Mouse (Mus musculus) embryonic facial prominence, embryonic 13.5 days (tissue): Measurements from ENCODE around the gene Rabep2. TPM values are rescaled to one million over a fixed set of nuclear protein-coding genes. Genes with fewer than 3 reads are reported as not detected.
A peak's percentile ranks its signal among the peaks of the same experiment; 100 is the strongest.
"Not testable (repeated sequence)": the region's sequence is repeated elsewhere in the genome, so short reads cannot be mapped to it uniquely, and the experiment has no call there.

Experiments
- ATAC-seq: fragments of 200-750 bp; cut with Nextera tagmentation; 2 replicates; pipeline ENCODE4 v1.8.0; 2017; ENCODE audit warnings: low read depth; ENCODE audit not compliant: insufficient number of reproducible peaks, insufficient read depth, low FRiP score, low TSS enrichment
- H3K27ac ChIP-seq: fragments of 300-500 bp; sonication (generic); 2 replicates; pipeline ENCODE4 v1.5.1; 2015; ENCODE audit warnings: moderate library complexity, mild to moderate bottlenecking, inconsistent platforms
- H3K27me3 ChIP-seq: fragments of 300-500 bp; sonication (generic); 2 replicates; pipeline ENCODE4 v1.6.1; 2015; ENCODE audit warnings: mild to moderate bottlenecking, inconsistent platforms
- H3K36me3 ChIP-seq: fragments of 300-500 bp; sonication (generic); 2 replicates; pipeline ENCODE4 v1.6.1; 2015; ENCODE audit warnings: mild to moderate bottlenecking, inconsistent platforms
- H3K4me1 ChIP-seq: fragments of 300-500 bp; sonication (generic); 2 replicates; pipeline ENCODE4 v1.6.1; 2015; ENCODE audit warnings: inconsistent platforms
- H3K4me2 ChIP-seq: fragments of 300-500 bp; sonication (generic); 2 replicates; pipeline ENCODE4 v1.6.1; 2015; ENCODE audit warnings: moderate library complexity, mild to moderate bottlenecking, inconsistent platforms
- H3K4me3 ChIP-seq: fragments of 300-500 bp; sonication (generic); 2 replicates; pipeline ENCODE4 v1.5.1; 2015; ENCODE audit warnings: mild to moderate bottlenecking, inconsistent platforms
- H3K9ac ChIP-seq: fragments of 300-500 bp; sonication (generic); 2 replicates; pipeline ENCODE4 v1.6.1; 2015; ENCODE audit warnings: mild to moderate bottlenecking, inconsistent platforms
- H3K9me3 ChIP-seq: fragments of 300-500 bp; sonication (generic); 2 replicates; pipeline ENCODE4 v1.6.1; 2016; ENCODE audit warnings: inconsistent platforms
- WGBS: fragments of 180-500 bp; shearing (Covaris S2); methylation state at CpG from one replicate; pipeline ENCODE4 v1.1.7; 2015; ENCODE audit warnings: mixed read lengths; 5-methylcytosine and 5-hydroxymethylcytosine counted together
- polyA plus RNA-seq: library from polyadenylated mRNA; unstranded; fragments of >200 nt; fragmentation: Nextera tagmentation; extraction: Ambion mirVana; gene quantifications from 2 replicates; pipeline ENCODE4 v1.2.1, GENCODE M21; 2015

Gene Rabep2
- polyA plus RNA-seq, 1 experiment from 2014 or later: 34.0 TPM

DNA sequence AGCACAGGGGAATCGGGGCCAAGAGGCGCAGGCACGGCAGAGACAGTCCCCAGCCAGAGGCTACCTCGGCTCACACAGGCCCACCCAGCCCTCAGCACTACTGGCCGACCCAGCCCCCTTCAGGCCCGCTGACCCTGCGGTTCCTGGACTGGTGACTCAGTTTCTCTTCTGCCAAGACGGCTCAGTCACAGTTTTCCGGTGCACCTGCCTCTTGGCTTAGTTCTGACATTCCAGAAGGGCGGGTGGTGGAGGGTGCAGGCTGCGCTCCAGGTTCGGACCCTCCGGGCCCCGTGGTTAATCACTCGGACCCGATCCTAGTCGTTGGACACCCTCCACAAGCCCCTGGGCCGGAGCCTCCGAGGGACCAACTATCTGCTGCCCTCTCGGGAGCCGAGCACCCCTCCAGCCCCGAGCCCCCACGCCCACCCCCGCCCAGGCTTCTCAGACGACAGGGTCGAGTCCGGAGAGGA is 46.0 kb downstream of the Rabep2 start:
- peak overlapping the region; percentile 90 for H3K4me2 ChIP-seq
- H3K9ac ChIP-seq: peak overlapping the region; percentile 96
- peaks cover 33% of the 10 kb centered on the region for H3K36me3 ChIP-seq
- 2% methylated on average over 27 of the region's 27 CpGs for WGBS
- H3K4me3 ChIP-seq: peak overlapping the region; percentile 86
- H3K4me1 ChIP-seq: peaks cover 17% of the 10 kb centered on the region
- ATAC-seq: peak; percentile 45; the same call in 1 of the 2 replicates
- H3K9me3 ChIP-seq: no peaks in the 10 kb centered on the region
- H3K27ac ChIP-seq: peak overlapping the region; percentile 94
- H3K27me3 ChIP-seq: no peaks in the 10 kb centered on the region

DNA sequence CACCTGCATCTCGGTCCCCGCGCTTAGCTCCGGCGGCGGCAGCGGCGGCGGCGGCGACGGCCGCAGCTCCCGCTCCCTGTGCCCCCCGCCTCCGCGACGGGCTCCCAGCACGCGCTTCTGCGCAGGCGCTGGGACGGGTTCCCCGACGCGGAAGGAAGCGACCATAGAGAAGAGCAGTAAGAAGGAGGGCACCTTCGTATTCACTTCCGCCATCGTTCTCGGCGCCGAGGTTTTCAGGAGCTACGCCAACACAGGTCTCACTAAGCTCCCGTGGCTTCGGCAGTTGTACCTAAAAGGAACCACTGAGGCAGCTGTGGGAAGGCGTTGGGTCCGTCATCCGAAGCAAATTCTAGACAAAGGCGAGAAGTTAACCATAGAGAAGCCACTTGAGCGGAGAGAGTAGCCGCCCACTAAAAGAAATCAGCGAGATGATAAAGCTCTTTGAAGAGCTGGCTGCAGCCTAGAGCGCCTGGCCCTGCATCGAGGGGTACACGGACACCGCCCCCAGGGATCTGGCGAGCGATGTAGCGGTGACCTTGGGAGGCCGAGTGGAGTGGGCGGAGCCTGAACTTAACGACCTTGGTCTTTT is 46.5 kb downstream of the Rabep2 start, which contains the start of gene Sh2b1:
Gene Sh2b1 (minus strand): TSS at position 432 of the 589 bp plus-strand sequence.
- H3K27ac ChIP-seq: peak within 1 kb of the TSS; percentile 94
- no peaks in the 10 kb centered on the region for H3K27me3 ChIP-seq
- H3K4me3 ChIP-seq: peak within 1 kb of the TSS; percentile 86
- H3K9me3 ChIP-seq: no peaks in the 10 kb centered on the region
- peak within 1 kb of the TSS; percentile 90 for H3K4me2 ChIP-seq
- peaks cover 27% of the 10 kb centered on the region for H3K36me3 ChIP-seq
- ATAC-seq: peak; percentile 77
- peak within 1 kb of the TSS; percentile 96 for H3K9ac ChIP-seq
- peaks cover 17% of the 10 kb centered on the region for H3K4me1 ChIP-seq
- WGBS: under 1% methylated on average over 53 of the region's 53 CpGs

DNA sequence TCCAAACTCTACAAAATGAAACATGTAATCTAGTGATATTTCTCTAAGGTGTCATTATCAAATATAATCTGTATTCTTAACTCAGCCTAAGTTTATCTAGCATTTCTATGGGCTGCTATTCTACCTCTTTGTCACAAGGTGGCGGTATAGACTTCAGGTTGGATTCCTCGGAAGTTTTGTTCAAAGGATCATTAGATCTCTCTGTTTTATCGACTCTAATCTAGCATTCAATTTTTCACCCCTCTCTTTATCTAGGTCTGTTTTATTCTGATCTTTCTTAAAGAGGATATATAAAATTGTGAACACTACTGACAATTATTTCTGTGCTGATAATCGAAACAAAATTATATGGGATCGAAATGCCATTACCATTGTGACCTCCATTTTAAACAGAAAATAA is 53.1 kb downstream of the Rabep2 start:
- Histone ChIP-seq H3K9ac (no peak overlapping the region), H3K4me1 (0 out of 2 replicates have a peak, but pooled peaks cover 5% of the 10 kb centered on the region), H3K4me2 (no peak overlapping the region), H3K27me3 (no peaks in the 10 kb centered on the region), H3K36me3 (no peaks in the 10 kb centered on the region), H3K9me3 (no peaks in the 10 kb centered on the region), H3K27ac (no peak overlapping the region), H3K4me3 (no peak overlapping the region)
- ATAC-seq: no peak
- 25% methylated on average over 5 of the region's 5 CpGs for WGBS

DNA sequence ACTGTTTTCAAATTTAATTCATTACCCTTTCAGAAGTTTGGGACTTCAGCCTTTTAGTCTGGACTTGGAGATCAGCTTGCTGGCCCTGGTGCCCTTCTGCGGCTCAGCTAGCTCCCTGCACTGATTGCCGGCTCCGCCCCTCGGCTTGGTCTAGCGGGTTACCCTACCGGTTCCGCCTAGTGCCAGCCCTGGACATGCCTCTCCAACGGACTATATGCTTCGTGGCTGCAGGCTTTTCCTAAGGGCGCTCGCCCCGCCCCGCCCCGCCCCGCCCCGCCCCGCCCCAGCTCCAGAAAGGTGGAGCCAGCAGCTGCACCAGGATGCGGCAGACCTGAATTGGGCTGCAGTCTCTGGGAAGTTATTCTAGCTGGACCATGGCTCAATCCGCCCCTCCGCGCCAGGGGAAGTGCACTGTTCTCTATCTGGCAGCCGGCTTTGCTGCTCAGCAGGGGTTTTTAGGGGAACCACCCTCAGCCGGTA is 53.9 kb downstream of the Rabep2 start:
- no peaks in the 10 kb centered on the region for H3K36me3 ChIP-seq
- ATAC-seq: peak; percentile 49
- peak overlapping the region; percentile 62 for H3K9ac ChIP-seq
- WGBS: under 1% methylated on average over 23 of the region's 23 CpGs
- H3K4me2 ChIP-seq: peak overlapping the region; percentile 66
- no peaks in the 10 kb centered on the region for H3K9me3 ChIP-seq
- H3K27me3 ChIP-seq: no peaks in the 10 kb centered on the region
- H3K4me3 ChIP-seq: peak overlapping the region; percentile 40
- 0 out of 2 replicates have a peak, but pooled peaks cover 5% of the 10 kb centered on the region for H3K4me1 ChIP-seq
- H3K27ac ChIP-seq: peak overlapping the region; percentile 71

DNA sequence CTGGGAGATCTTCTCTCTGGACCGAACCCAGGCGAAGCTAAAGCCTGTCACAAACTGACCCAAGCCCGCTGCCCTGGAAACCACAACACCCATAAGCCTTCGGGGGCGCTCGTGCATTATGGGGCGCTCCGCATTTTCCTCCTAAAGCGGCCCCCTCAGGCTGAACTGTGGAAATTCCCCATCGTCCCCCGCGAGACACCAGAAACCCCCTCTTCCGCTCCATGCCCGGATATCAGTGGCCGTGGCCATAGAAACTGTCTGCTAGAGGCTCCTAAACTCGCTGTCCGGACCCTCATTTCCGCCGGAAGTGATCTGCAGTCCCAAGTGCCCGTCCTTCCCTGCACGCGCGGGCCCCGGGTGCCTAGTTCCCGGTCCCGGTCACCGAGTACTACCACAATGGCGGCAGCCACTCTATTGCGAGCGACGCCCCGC is 58.5 kb downstream of the Rabep2 start, which contains the start of gene Tufm:
Gene Tufm (plus strand): TSS at position 310 of the 432 bp plus-strand sequence.
- peak; percentile 85 for ATAC-seq
- Histone ChIP-seq H3K27ac (peak within 1 kb of the TSS; percentile 74), H3K4me2 (peak within 1 kb of the TSS; percentile 94), H3K4me1 (peaks cover 14% of the 10 kb centered on the region), H3K36me3 (peaks cover 32% of the 10 kb centered on the region), H3K9ac (peak within 1 kb of the TSS; percentile 84), H3K9me3 (no peaks in the 10 kb centered on the region), H3K27me3 (no peaks in the 10 kb centered on the region), H3K4me3 (peak within 1 kb of the TSS; percentile 68)
- WGBS: 0% methylated on average over 32 of the region's 32 CpGs

DNA sequence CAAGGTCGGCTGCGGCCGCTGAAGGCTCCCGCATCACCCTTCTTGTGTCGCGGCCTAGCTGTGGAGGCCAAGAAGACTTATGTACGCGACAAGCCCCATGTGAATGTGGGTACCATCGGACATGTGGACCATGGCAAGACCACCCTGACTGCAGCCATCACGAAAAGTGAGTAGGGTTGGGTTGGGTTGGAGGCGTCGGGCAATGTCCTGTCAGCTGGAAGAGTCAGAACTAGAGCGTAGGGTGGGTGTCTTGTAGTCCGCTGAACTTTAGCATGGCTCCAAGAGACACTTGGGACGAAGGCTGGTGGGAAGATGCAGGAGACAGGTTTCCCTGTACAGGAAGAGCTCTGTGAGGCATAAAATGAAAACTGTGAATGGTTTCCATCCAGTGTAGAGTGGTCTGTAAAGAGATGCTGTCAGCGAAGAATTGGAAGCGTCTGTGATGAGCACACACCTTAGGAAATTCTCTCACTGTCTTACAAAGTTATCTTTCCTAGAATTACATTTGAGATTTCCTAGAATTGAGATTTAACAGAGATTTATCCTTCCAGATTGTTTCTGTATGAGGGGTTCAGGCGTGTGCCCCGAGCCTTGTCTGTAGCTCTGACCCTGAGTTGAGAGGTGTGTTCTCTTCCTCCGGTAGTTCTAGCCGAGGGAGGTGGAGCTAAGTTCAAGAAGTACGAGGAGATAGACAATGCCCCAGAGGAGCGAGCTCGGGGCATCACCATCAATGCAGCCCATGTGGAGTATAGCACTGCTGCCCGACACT is 59.2 kb downstream of the Rabep2 start:
- WGBS: 16% methylated on average over 25 of the region's 25 CpGs
- peak overlapping the region; percentile 94 for H3K4me2 ChIP-seq
- peaks cover 11% of the 10 kb centered on the region for H3K4me1 ChIP-seq
- peak overlapping the region; percentile 84 for H3K9ac ChIP-seq
- peaks cover 39% of the 10 kb centered on the region for H3K36me3 ChIP-seq
- H3K27ac ChIP-seq: 0 out of 2 replicates have a peak overlapping the region, but pooled peaks have one; percentile 60
- not testable (repeated sequence) for H3K9me3 ChIP-seq, H3K27me3 ChIP-seq, ATAC-seq
- peak overlapping the region; percentile 68 for H3K4me3 ChIP-seq

DNA sequence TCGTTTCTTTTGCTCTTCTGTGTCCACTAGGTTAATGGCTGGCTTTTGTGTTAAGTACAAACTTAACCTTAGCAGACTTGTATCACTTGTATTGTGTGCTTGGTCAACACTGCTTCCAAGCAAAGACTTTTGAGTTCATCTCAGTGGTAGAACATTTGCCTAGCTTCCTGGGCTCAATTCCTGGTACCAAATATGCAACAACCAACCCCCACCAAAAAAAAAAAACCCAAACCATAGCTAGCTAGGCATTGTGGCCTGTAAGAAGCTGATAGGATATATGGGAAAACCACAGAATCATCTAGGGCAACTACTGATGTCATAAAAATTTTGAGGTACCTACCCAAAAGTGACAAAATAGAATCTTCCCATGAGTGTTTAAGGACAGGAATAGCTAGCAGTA is 62.4 kb downstream of the Rabep2 start:
- 78% methylated on average over 1 of the region's 1 CpGs for WGBS
- Histone ChIP-seq H3K4me3 (no peak overlapping the region), H3K9ac (no peak overlapping the region), H3K27ac (no peak overlapping the region), H3K4me1 (peaks cover 9% of the 10 kb centered on the region), H3K4me2 (no peak overlapping the region), H3K36me3 (peaks cover 71% of the 10 kb centered on the region), H3K9me3 (no peaks in the 10 kb centered on the region), H3K27me3 (no peaks in the 10 kb centered on the region)
- no peak for ATAC-seq

DNA sequence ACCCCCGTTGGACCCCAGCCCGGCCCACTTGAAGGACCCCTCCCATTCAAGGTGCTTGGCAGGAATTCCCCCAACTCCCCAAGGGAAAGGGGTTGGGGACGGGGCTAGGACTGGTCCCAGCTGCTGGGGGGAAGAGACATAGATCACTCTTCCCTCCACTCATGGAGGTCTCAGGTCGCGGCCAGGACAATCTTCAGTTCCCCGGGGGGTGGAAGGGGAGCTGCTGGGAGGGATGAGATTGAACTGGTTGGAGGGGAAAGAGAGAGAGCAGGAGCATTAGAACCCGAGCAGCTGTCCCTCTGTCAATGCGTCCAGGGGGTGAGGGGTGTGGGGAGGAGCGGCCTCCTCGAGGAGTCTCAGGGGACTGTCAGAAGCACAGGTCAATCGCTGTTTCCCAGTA is 63.4 kb downstream of the Rabep2 start:
- H3K4me2 ChIP-seq: no peak overlapping the region
- H3K27me3 ChIP-seq: no peaks in the 10 kb centered on the region
- peaks cover 81% of the 10 kb centered on the region for H3K36me3 ChIP-seq
- ATAC-seq: no peak
- 57% methylated on average over 11 of the region's 11 CpGs for WGBS
- no peak overlapping the region for H3K4me3 ChIP-seq
- H3K9me3 ChIP-seq: no peaks in the 10 kb centered on the region
- H3K4me1 ChIP-seq: peaks cover 9% of the 10 kb centered on the region
- peak overlapping the region; percentile 21; the same call in 1 of the 2 replicates for H3K9ac ChIP-seq
- H3K27ac ChIP-seq: no peak overlapping the region

DNA sequence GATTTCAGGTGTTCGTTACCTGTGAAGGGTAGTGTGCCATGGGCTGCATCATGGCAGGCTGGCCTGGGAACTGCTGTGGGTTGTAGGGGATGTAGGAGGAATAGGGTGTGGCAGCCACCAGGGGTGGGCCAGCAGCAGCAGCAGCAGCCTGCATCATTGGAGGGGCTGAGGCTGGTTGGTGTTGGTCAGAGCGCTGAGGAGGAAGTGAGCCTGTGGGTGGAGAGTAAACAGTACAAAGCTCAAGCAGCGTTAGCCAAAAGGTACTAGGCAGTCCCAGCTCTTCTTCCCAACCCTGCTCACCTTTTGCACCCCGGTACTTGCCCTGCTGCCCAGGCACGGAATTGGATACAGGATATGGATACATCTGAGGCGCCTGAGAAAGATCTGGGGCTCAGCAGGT is 65.6 kb downstream of the Rabep2 start:
- no peaks in the 10 kb centered on the region for H3K9me3 ChIP-seq
- no peak overlapping the region for H3K27ac ChIP-seq
- no peaks in the 10 kb centered on the region for H3K27me3 ChIP-seq
- H3K4me2 ChIP-seq: no peak overlapping the region
- no peaks in the 10 kb centered on the region for H3K4me1 ChIP-seq
- WGBS: 89% methylated on average over 6 of the region's 6 CpGs
- H3K36me3 ChIP-seq: peaks cover 96% of the 10 kb centered on the region
- H3K9ac ChIP-seq: no peak overlapping the region
- no peak overlapping the region for H3K4me3 ChIP-seq
- ATAC-seq: no peak

DNA sequence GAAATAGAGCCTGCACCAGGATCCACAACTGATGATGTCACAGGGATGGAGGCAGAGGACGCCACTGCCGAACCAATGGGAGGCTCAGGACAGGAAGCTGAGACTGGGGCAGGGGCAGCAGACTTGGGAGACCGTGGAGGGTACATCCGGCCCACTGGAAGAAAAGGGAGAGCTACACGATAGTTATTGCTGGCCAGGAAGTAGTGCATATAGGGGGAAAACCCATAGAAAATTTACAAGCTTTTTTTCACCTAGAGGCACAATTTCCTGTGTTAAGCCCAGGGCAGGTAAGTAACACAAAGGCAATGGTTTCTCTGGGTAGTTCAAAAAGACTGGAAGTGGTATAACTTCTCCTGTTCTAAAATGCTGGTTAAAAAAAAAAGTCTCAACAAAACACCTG is 67.9 kb downstream of the Rabep2 start:
- ATAC-seq: no peak
- peaks cover 8% of the 10 kb centered on the region; the same call in 1 of the 2 replicates for H3K4me1 ChIP-seq
- peaks cover 95% of the 10 kb centered on the region for H3K36me3 ChIP-seq
- no peak overlapping the region for H3K9ac ChIP-seq
- WGBS: 86% methylated on average over 5 of the region's 5 CpGs
- no peaks in the 10 kb centered on the region for H3K9me3 ChIP-seq
- no peak overlapping the region for H3K27ac ChIP-seq
- no peaks in the 10 kb centered on the region for H3K27me3 ChIP-seq
- no peak overlapping the region for H3K4me2 ChIP-seq
- no peak overlapping the region for H3K4me3 ChIP-seq

DNA sequence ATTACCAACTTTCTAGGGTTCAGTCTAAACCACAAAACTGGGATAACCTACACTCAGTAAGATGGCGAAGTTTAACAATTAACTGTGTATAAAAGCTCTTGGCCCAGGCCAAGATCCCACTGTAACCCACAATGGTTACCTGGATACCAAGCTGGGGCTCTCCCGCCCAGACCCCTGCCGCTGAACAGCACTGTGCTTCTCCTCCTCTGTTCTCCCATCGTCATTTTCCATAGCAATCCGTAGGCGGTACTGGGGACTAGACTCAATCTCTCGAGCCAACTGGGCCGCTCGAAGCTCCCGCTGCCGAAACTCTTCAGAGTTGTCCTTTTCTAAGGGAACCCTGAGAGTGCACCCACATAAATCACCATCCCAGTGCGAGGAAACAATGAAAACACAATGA is 69.4 kb downstream of the Rabep2 start:
- H3K9me3 ChIP-seq: no peaks in the 10 kb centered on the region
- peaks cover 8% of the 10 kb centered on the region; the same call in 1 of the 2 replicates for H3K4me1 ChIP-seq
- no peak overlapping the region for H3K4me2 ChIP-seq
- no peak overlapping the region for H3K9ac ChIP-seq
- no peaks in the 10 kb centered on the region for H3K27me3 ChIP-seq
- 92% methylated on average over 12 of the region's 12 CpGs for WGBS
- H3K36me3 ChIP-seq: peaks cover 82% of the 10 kb centered on the region
- H3K4me3 ChIP-seq: no peak overlapping the region
- no peak for ATAC-seq
- no peak overlapping the region for H3K27ac ChIP-seq
